Mouse (Mus musculus) erythroblast, adult 5-6 weeks (primary cell): ENCODE data around the gene Dhx29. TPM values are rescaled to one million over a fixed set of nuclear protein-coding genes. Genes with fewer than 3 reads are reported as not detected.
A peak's percentile ranks its signal among the peaks of the same experiment; 100 is the strongest.

Source experiments
- ATAC-seq: replicated peaks from 2 replicates; pipeline ENCODE4 v1.8.0; 2016; ENCODE audit warnings: moderate number of reproducible peaks, mild to moderate bottlenecking, moderate TSS enrichment, inconsistent platforms; ENCODE audit not compliant: poor library complexity, low FRiP score, severe bottlenecking
- total RNA-seq, 2 experiments: library from RNA; stranded (forward) in 1 of 2; stranded (reverse) in 1 of 2; fragments of 150-400 nt in 1 of 2; fragments of 200-764, 138-1000 nt in 1 of 2; gene quantifications; 2 replicates each; pipeline versions ENCODE4 v1.2.3 to v1.2.4; 2015 to 2017; ENCODE audit warnings: low replicate concordance in 2 of 2

The Dhx29 gene
- total RNA-seq (2015; ENCODE audit: low replicate concordance) = 3.1 and 9.2 TPM in 2 replicates
- 6.4 and 7.8 TPM in 2 replicates for total RNA-seq (2017; ENCODE audit: low replicate concordance)

GRCm38 (mm10) chr13:112927287-112928001 is at the start of gene Dhx29, which contains the start of gene Mtrex:
TSS of gene Dhx29 (plus strand) at chr13:112927454.
TSS of gene Mtrex (minus strand) at chr13:112927398.
- peak; percentile 95 for ATAC-seq

GRCm38 (mm10) chr13:112887234-112887633 is 40.0 kb upstream of the Dhx29 start:
- no peak for ATAC-seq

- no peak for ATAC-seq
Measured at GRCm38 (mm10) chr13:112902176-112902575, 25.1 kb upstream of the Dhx29 start.

- peak; percentile 92 for ATAC-seq
Measured at GRCm38 (mm10) chr13:112909663-112910062, 17.6 kb upstream of the Dhx29 start.

- 0 out of 2 replicates have a peak, but pooled peaks have one; percentile 32 for ATAC-seq
Measured at GRCm38 (mm10) chr13:112910434-112910833, 16.8 kb upstream of the Dhx29 start.

GRCm38 (mm10) chr13:112919141-112919865 is 8.0 kb upstream of the Dhx29 start:
- no peak for ATAC-seq

GRCm38 (mm10) chr13:112920906-112921305 is 6.3 kb upstream of the Dhx29 start:
- no peak for ATAC-seq

- ATAC-seq = no peak
Measured at GRCm38 (mm10) chr13:112925266-112925665, 2.0 kb upstream of the Dhx29 start.

- ATAC-seq = no peak
Measured at GRCm38 (mm10) chr13:112925976-112926375, 1.3 kb upstream of the Dhx29 start.

GRCm38 (mm10) chr13:112926796-112927195 is 458 bp upstream of the Dhx29 start:
- peak; percentile 71 for ATAC-seq

- no peak; the same call in 1 of the 2 replicates for ATAC-seq
Measured at GRCm38 (mm10) chr13:112928038-112928668, 899 bp downstream of the Dhx29 start.

- no peak for ATAC-seq
Measured at GRCm38 (mm10) chr13:112938130-112938529, 10.9 kb downstream of the Dhx29 start.

GRCm38 (mm10) chr13:112941879-112942330 is 14.7 kb downstream of the Dhx29 start:
- ATAC-seq = no peak

- ATAC-seq = no peak
Measured at GRCm38 (mm10) chr13:112945312-112945711, 18.1 kb downstream of the Dhx29 start.

- no peak for ATAC-seq
Measured at GRCm38 (mm10) chr13:112945900-112946299, 18.6 kb downstream of the Dhx29 start.

- no peak for ATAC-seq
Measured at GRCm38 (mm10) chr13:112954067-112954466, 26.8 kb downstream of the Dhx29 start.

GRCm38 (mm10) chr13:112963081-112963480 is 35.8 kb downstream of the Dhx29 start:
- no peak for ATAC-seq

- no peak for ATAC-seq
Measured at GRCm38 (mm10) chr13:112964421-112964820, 37.2 kb downstream of the Dhx29 start.

- no peak for ATAC-seq
Measured at GRCm38 (mm10) chr13:112967267-112967666, 40.0 kb downstream of the Dhx29 start.

GRCm38 (mm10) chr13:112976720-112977119 is 49.5 kb downstream of the Dhx29 start:
- ATAC-seq = no peak
